Mouse (Mus musculus): ENCODE measurements around the gene Sertm1. TPM values are rescaled to one million over a fixed set of nuclear protein-coding genes. Genes with fewer than 3 reads are reported as not detected.

Sertm1 gene
- 0.29 and 0.42 TPM in 2 replicates for polyA plus RNA-seq (2016; fragmentation: Nextera tagmentation; extraction: Ambion mirVana)

- H3K27me3 ChIP-seq, result peaks cover 44% of the 10 kb centered on the region
- no peak within 1 kb of the TSS for H3K27ac ChIP-seq
- WGBS, result under 1% methylated on average over 37 of the region's 38 CpGs
Observed at GRCm38 (mm10) chr3:54915643-54916071, at the start of gene Sertm1. Gene Sertm1 (minus strand): TSS chr3:54915887.

GRCm38 (mm10) chr3:54964948-54965506 is 49.3 kb upstream of the Sertm1 start:
- Histone ChIP-seq H3K4me3 (no peak overlapping the region), H3K9me3 (no peaks in the 10 kb centered on the region), H3K27me3 (no peaks in the 10 kb centered on the region; the same call in 1 of the 2 replicates), H3K4me1 (peaks cover 7% of the 10 kb centered on the region), H3K9ac (no peak overlapping the region), H3K36me3 (no peaks in the 10 kb centered on the region), H3K4me2 (replicated peaks) (no peak overlapping the region), H3K27ac (no peak overlapping the region)
- WGBS, result 49% methylated on average over 3 of the region's 3 CpGs
- no peak for ATAC-seq (ENCODE audit: insufficient number of reproducible peaks, insufficient read depth, low FRiP score, low TSS enrichment)

More at GRCm38 (mm10) chr3:54915643-54916071, at the start of gene Sertm1:
- peak within 1 kb of the TSS; percentile 43 for H3K4me3 ChIP-seq
- no peaks in the 10 kb centered on the region for H3K9me3 ChIP-seq
- 0 out of 2 replicates have a peak within 1 kb of the TSS, but pooled peaks have one; percentile 20 for H3K9ac ChIP-seq
- H3K4me1 ChIP-seq, result no peaks in the 10 kb centered on the region
- H3K4me2 ChIP-seq (replicated peaks), result peak within 1 kb of the TSS; percentile 81
- H3K36me3 ChIP-seq, result no peaks in the 10 kb centered on the region
- peak; percentile 99 for ATAC-seq (ENCODE audit: insufficient number of reproducible peaks, insufficient read depth, low FRiP score, low TSS enrichment)

GRCm38 (mm10) chr3:54943067-54943810 is 27.6 kb upstream of the Sertm1 start:
- Histone ChIP-seq H3K27ac (no peak overlapping the region), H3K4me1 (no peaks in the 10 kb centered on the region), H3K36me3 (no peaks in the 10 kb centered on the region), H3K4me2 (replicated peaks) (no peak overlapping the region), H3K27me3 (no peaks in the 10 kb centered on the region), H3K9ac (no peak overlapping the region), H3K9me3 (no peaks in the 10 kb centered on the region), H3K4me3 (no peak overlapping the region)
- no peak for ATAC-seq (ENCODE audit: insufficient number of reproducible peaks, insufficient read depth, low FRiP score, low TSS enrichment)
- 67% methylated on average over 6 of the region's 6 CpGs for WGBS

GRCm38 (mm10) chr3:54934535-54934934 is 18.8 kb upstream of the Sertm1 start:
- 80% methylated on average over 4 of the region's 4 CpGs for WGBS
- Histone ChIP-seq H3K36me3 (no peaks in the 10 kb centered on the region), H3K9ac (no peak overlapping the region), H3K4me2 (replicated peaks) (no peak overlapping the region), H3K4me1 (no peaks in the 10 kb centered on the region), H3K4me3 (no peak overlapping the region), H3K9me3 (no peaks in the 10 kb centered on the region), H3K27me3 (no peaks in the 10 kb centered on the region), H3K27ac (no peak overlapping the region)
- ATAC-seq (ENCODE audit: insufficient number of reproducible peaks, insufficient read depth, low FRiP score, low TSS enrichment), result no peak

- Histone ChIP-seq H3K4me1 (no peaks in the 10 kb centered on the region), H3K4me3 (no peak overlapping the region), H3K9ac (no peak overlapping the region), H3K4me2 (replicated peaks) (no peak overlapping the region), H3K27ac (no peak overlapping the region), H3K9me3 (no peaks in the 10 kb centered on the region), H3K36me3 (no peaks in the 10 kb centered on the region), H3K27me3 (no peaks in the 10 kb centered on the region)
- no peak for ATAC-seq (ENCODE audit: insufficient number of reproducible peaks, insufficient read depth, low FRiP score, low TSS enrichment)
- WGBS, result 94% methylated on average over 4 of the region's 4 CpGs
Observed at GRCm38 (mm10) chr3:54932599-54932998, 16.9 kb upstream of the Sertm1 start.

GRCm38 (mm10) chr3:54920425-54920824 is 4.7 kb upstream of the Sertm1 start:
- Histone ChIP-seq H3K27ac (no peak overlapping the region), H3K9me3 (0 out of 2 replicates have a peak, but pooled peaks cover 3% of the 10 kb centered on the region), H3K36me3 (no peaks in the 10 kb centered on the region), H3K9ac (no peak overlapping the region), H3K27me3 (peaks cover 22% of the 10 kb centered on the region), H3K4me1 (no peaks in the 10 kb centered on the region), H3K4me2 (replicated peaks) (no peak overlapping the region), H3K4me3 (no peak overlapping the region)
- ATAC-seq (ENCODE audit: insufficient number of reproducible peaks, insufficient read depth, low FRiP score, low TSS enrichment), result no peak
- WGBS, result 67% methylated on average over 3 of the region's 3 CpGs

- peak; percentile 32; the same call in 1 of the 2 replicates for ATAC-seq (ENCODE audit: insufficient number of reproducible peaks, insufficient read depth, low FRiP score, low TSS enrichment)
- H3K4me2 ChIP-seq (replicated peaks), result peak overlapping the region; percentile 81
- H3K27ac ChIP-seq, result no peak overlapping the region
- H3K4me1 ChIP-seq, result no peaks in the 10 kb centered on the region
- peaks cover 44% of the 10 kb centered on the region for H3K27me3 ChIP-seq
- no peaks in the 10 kb centered on the region for H3K36me3 ChIP-seq
- peak overlapping the region; percentile 43 for H3K4me3 ChIP-seq
- H3K9ac ChIP-seq, result 0 out of 2 replicates have a peak overlapping the region, but pooled peaks have one; percentile 20
- 1% methylated on average over 31 of the region's 31 CpGs for WGBS
- H3K9me3 ChIP-seq, result no peaks in the 10 kb centered on the region
Observed at GRCm38 (mm10) chr3:54914845-54915642, 643 bp downstream of the Sertm1 start.

- H3K4me1 ChIP-seq, result no peaks in the 10 kb centered on the region
- WGBS, result 84% methylated on average over 1 of the region's 1 CpGs
- H3K4me2 ChIP-seq (replicated peaks), result no peak overlapping the region
- no peak overlapping the region for H3K4me3 ChIP-seq
- H3K9ac ChIP-seq, result no peak overlapping the region
- H3K36me3 ChIP-seq, result no peaks in the 10 kb centered on the region
- peaks cover 6% of the 10 kb centered on the region for H3K27me3 ChIP-seq
- H3K9me3 ChIP-seq, result no peaks in the 10 kb centered on the region
- H3K27ac ChIP-seq, result no peak overlapping the region
- no peak for ATAC-seq (ENCODE audit: insufficient number of reproducible peaks, insufficient read depth, low FRiP score, low TSS enrichment)
Observed at GRCm38 (mm10) chr3:54908878-54909277, 6.8 kb downstream of the Sertm1 start.

GRCm38 (mm10) chr3:54897974-54898373 is 17.7 kb downstream of the Sertm1 start:
- ATAC-seq (ENCODE audit: insufficient number of reproducible peaks, insufficient read depth, low FRiP score, low TSS enrichment), result no peak

GRCm38 (mm10) chr3:54894891-54895290 is 20.8 kb downstream of the Sertm1 start:
- no peak overlapping the region for H3K4me2 ChIP-seq (replicated peaks)
- no peaks in the 10 kb centered on the region for H3K27me3 ChIP-seq
- H3K36me3 ChIP-seq, result no peaks in the 10 kb centered on the region
- no peak for ATAC-seq (ENCODE audit: insufficient number of reproducible peaks, insufficient read depth, low FRiP score, low TSS enrichment)
- no peak overlapping the region for H3K9ac ChIP-seq
- H3K27ac ChIP-seq, result no peak overlapping the region
- no peak overlapping the region for H3K4me3 ChIP-seq
- H3K4me1 ChIP-seq, result no peaks in the 10 kb centered on the region
- no peaks in the 10 kb centered on the region for H3K9me3 ChIP-seq
- 84% methylated on average over 1 of the region's 1 CpGs for WGBS

More at GRCm38 (mm10) chr3:54897974-54898373, 17.7 kb downstream of the Sertm1 start:
- no peaks in the 10 kb centered on the region for H3K36me3 ChIP-seq
- WGBS, result 83% methylated on average over 10 of the region's 10 CpGs
- no peaks in the 10 kb centered on the region for H3K9me3 ChIP-seq
- H3K9ac ChIP-seq, result no peak overlapping the region
- no peaks in the 10 kb centered on the region for H3K27me3 ChIP-seq
- H3K27ac ChIP-seq, result no peak overlapping the region
- H3K4me3 ChIP-seq, result no peak overlapping the region
- H3K4me2 ChIP-seq (replicated peaks), result no peak overlapping the region
- H3K4me1 ChIP-seq, result no peaks in the 10 kb centered on the region

GRCm38 (mm10) chr3:54892218-54892617 is 23.5 kb downstream of the Sertm1 start:
- H3K36me3 ChIP-seq, result no peaks in the 10 kb centered on the region
- 64% methylated on average over 4 of the region's 4 CpGs for WGBS
- no peak overlapping the region for H3K4me2 ChIP-seq (replicated peaks)
- no peaks in the 10 kb centered on the region for H3K27me3 ChIP-seq
- no peak overlapping the region for H3K4me3 ChIP-seq
- H3K27ac ChIP-seq, result no peak overlapping the region
- no peaks in the 10 kb centered on the region for H3K9me3 ChIP-seq
- H3K9ac ChIP-seq, result no peak overlapping the region
- no peaks in the 10 kb centered on the region for H3K4me1 ChIP-seq
- ATAC-seq (ENCODE audit: insufficient number of reproducible peaks, insufficient read depth, low FRiP score, low TSS enrichment), result no peak
